Mouse (Mus musculus): Measurements from ENCODE around the gene Tmem267.
"Not testable (repeated sequence)": the region's sequence is repeated elsewhere in the genome, so short reads cannot be mapped to it uniquely, and the experiment has no call there.

Gene Tmem267

DNA sequence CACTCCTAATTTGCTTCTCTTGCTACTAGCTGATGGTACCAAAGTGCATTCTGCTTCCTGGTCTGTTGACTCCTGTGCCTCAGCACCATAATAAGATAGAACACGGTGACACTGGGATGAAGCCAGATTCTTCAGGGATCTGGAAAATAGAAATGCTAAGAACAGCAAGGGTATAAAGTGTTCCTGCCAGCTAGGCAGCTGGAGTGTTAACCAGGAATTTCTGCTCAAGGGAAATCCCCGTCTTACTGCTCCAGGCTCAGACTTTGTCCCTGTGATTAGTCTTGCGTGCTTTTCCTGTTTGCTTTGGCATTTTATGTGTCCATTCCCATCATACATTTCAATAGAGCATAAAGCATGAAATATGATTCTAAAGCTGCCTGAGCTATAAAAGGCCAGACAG is 131.9 kb downstream of the Tmem267 start:
- DNase-seq: no peak

- no peak for DNase-seq
Measured at GRCm38 (mm10) chr13:119623634-119624033, 135.8 kb downstream of the Tmem267 start, which contains the start of gene Ccl28. Ccl28 (plus strand) TSS chr13:119623819.

- DNase-seq: not testable (repeated sequence)
Measured at GRCm38 (mm10) chr13:119625952-119626351, 138.1 kb downstream of the Tmem267 start.

DNA sequence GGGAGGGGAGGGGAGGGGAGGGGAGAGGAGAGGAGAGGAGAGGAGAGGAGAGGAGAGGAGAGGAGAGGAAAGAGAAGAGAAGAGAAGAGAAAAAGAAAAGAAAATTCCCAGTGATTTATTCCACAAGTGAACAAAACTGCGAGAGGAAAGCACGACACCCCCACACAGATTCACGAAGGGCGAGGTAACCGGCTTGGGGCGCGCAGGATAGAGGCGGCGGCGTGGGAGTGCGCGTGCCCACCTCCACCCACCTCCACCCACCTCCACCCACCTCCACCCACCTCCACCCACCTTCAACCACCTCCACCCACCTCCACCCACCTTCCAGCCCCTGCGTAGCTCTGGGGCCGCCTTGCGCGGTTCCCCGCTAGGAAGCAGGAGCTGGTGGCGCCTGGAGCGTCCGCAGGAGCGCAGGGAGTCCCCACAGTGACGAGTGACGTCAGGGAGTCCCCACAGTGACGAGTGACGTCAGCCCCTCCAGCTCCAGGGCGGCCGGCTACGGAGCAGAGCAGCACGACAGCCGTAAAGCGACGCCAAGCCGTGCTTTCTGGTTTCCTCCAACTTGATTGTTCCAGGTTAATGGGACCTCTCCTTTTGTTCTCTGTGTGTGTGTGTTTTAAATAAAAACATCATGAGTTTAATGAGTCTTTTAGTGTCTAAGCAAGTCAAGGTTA is 143.8 kb downstream of the Tmem267 start:
- peak; percentile 83 for DNase-seq

GRCm38 (mm10) chr13:119632156-119632548 is 144.3 kb downstream of the Tmem267 start:
- no peak for DNase-seq

- DNase-seq: no peak
Measured at GRCm38 (mm10) chr13:119635496-119635895, 147.7 kb downstream of the Tmem267 start.

DNA sequence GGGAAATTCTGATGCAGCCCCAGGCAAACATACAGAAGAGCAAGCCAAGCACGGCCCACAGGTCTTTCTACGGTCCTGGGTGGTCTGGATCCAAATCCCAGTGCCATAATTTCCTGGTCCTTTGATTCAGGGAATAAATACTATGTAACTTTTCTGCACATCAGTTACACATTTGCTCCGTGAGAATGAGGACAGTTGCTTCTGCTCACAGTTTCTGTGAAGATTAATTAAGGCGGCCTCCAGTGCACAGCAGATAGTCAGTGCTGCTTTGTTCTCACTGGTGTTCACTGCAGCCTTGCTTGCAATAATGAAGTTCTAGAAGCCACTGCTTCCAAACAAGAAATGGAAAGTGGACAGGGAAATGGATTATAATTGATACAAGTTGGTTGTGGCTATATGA is 150.0 kb downstream of the Tmem267 start:
- DNase-seq: no peak

- DNase-seq: no peak
Measured at GRCm38 (mm10) chr13:119638449-119638848, 150.6 kb downstream of the Tmem267 start.

DNA sequence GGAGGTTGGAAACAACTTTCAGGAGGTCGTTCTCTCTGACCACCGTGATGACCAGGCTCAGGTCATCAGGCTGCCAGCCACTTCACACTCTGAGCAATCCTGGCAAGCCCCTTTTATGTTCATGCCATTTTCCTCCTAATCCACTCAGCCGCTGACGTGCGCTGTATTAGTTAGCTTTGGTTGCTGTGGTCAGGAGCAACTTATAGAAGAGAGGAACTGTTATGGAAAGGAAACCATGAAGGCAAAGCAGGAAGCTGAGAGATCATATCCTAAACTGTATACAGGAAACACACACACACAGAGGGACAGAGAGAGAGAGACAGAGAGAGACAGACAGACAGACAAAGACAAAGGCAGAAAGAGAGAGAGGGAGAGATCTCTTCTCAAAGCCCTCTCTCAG is 151.5 kb downstream of the Tmem267 start:
- DNase-seq: no peak

GRCm38 (mm10) chr13:119640504-119640903 is 152.7 kb downstream of the Tmem267 start:
- DNase-seq: peak; percentile 10

DNA sequence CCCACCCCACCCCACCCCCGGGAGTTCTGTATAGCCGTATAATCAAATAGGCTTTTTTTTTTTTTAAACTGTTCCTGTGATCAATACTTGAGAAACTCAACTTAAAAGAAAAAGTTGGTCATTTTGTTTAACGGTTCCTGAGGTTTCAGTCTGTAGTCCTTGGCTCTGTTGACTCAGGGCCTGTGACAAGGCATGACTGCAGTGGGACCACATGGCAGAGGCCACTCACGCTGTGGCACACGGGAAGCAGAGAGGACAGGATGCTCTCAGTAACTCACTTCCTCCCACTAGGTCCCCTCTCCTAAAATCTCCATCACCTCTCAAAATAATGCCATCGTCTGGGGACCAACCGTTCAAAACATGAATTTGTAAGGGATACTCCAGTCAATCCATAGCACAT is 153.3 kb downstream of the Tmem267 start:
- no peak for DNase-seq

- no peak for DNase-seq
Measured at GRCm38 (mm10) chr13:119644769-119645168, 156.9 kb downstream of the Tmem267 start.

GRCm38 (mm10) chr13:119646511-119646910 is 158.7 kb downstream of the Tmem267 start:
- no peak for DNase-seq

- DNase-seq: no peak
Measured at GRCm38 (mm10) chr13:119648891-119649698, 161.3 kb downstream of the Tmem267 start.

GRCm38 (mm10) chr13:119649699-119650046 is 161.8 kb downstream of the Tmem267 start:
- no peak for DNase-seq

GRCm38 (mm10) chr13:119654734-119655133 is 166.9 kb downstream of the Tmem267 start:
- no peak for DNase-seq

DNA sequence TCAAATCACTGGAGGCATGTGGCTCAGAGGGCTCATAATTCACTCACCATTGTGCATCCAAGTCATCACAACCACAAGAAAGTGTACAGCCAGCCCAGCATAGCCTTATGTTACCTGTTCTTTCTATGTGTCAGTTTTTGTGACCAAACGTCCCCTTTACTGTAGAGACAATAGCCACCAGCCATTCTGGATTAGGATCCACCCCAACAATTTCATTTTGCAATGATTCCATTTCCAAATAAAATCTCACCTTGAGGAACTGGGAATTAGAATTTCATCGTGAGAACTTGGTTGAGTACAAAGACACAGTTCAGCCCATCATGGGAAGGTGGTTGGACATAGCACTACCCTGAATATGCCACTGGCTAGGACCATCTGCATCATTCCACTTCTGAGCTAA is 168.4 kb downstream of the Tmem267 start:
- DNase-seq: no peak

- no peak for DNase-seq
Measured at GRCm38 (mm10) chr13:119656846-119657416, 169.1 kb downstream of the Tmem267 start.

Measured in cerebellum, adult 11 months (tissue).